Mouse (Mus musculus) thymus, adult 2 months (tissue): ENCODE results near the gene Soga1. TPM values are rescaled to one million over a fixed set of nuclear protein-coding genes. Genes with fewer than 3 reads are reported as not detected.

ENCODE experiments used
- DNase-seq: peaks from one replicate; pipeline ENCODE4 v3.0.0; 2021
- H3K27ac ChIP-seq: fragments of 200-500 bp; 2 replicates; pipeline ENCODE4 v1.5.1; 2012; ENCODE audit warnings: low read length, control low read depth; ENCODE audit not compliant: control insufficient read depth, insufficient read depth
- H3K27me3 ChIP-seq: fragments of 200-500 bp; 2 replicates; pipeline ENCODE4 v1.6.1; 2012; ENCODE audit warnings: mild to moderate bottlenecking, low read length, moderate library complexity, mixed read lengths; ENCODE audit not compliant: control insufficient read depth, insufficient read depth
- H3K36me3 ChIP-seq: fragments of 200-500 bp; 2 replicates; pipeline ENCODE4 v1.6.1; 2012; ENCODE audit warnings: mild to moderate bottlenecking, low read length, moderate library complexity; ENCODE audit not compliant: control insufficient read depth, insufficient read depth
- H3K4me1 ChIP-seq: fragments of 200-500 bp; replicated peaks from 2 replicates; pipeline ENCODE4 v1.6.1; 2012; ENCODE audit warnings: low read length; ENCODE audit not compliant: control insufficient read depth, insufficient read depth
- H3K4me3 ChIP-seq: fragments of 200-500 bp; 2 replicates; pipeline ENCODE4 v1.5.1; 2012; ENCODE audit warnings: mild to moderate bottlenecking, low read length, control low read depth, moderate library complexity; ENCODE audit not compliant: control insufficient read depth, insufficient read depth
- CTCF ChIP-seq: fragments of 200-500 bp; IDR thresholded peaks from 2 replicates; pipeline ENCODE4 v1.5.1; 2012; ENCODE audit warnings: mild to moderate bottlenecking, control low read depth, low read length, moderate library complexity, borderline replicate concordance; ENCODE audit not compliant: control insufficient read depth, poor library complexity, insufficient read depth; ENCODE audit errors: extremely low read depth
- POLR2A ChIP-seq: fragments of 200-500 bp; IDR thresholded peaks from 2 replicates; pipeline ENCODE4 v1.6.1; 2012; ENCODE audit warnings: mild to moderate bottlenecking, low read length, control low read depth, moderate library complexity; ENCODE audit not compliant: control insufficient read depth, poor library complexity, insufficient read depth; ENCODE audit errors: extremely low read depth
- WGBS: fragments of 180-500 bp; shearing (Covaris S2); methylation state at CpG from one replicate; pipeline ENCODE4 v1.1.7; 2018; 5-methylcytosine and 5-hydroxymethylcytosine counted together
- polyA plus RNA-seq: library from polyadenylated mRNA; depleted of rRNA; stranded (reverse); fragments of >200 nt; gene quantifications from 2 replicates; pipeline ENCODE4 v1.2.3, GENCODE M21; 2012

The Soga1 gene
- polyA plus RNA-seq, 1 experiment = 5.2 TPM

GRCm38 (mm10) chr2:157010634-157011310 lies 68.3 kb downstream of the Soga1 start:
- Histone ChIP-seq H3K27ac (no peak overlapping the region), H3K4me1 (peaks cover 19% of the 10 kb centered on the region), H3K36me3 (no peaks in the 10 kb centered on the region), H3K27me3 (no peaks in the 10 kb centered on the region), H3K4me3 (no peak overlapping the region)
- DNase-seq = no peak
- WGBS = 43% methylated on average over 11 of the region's 11 CpGs
- TF ChIP-seq POLR2A (no peak), CTCF (no peak)

DNA sequence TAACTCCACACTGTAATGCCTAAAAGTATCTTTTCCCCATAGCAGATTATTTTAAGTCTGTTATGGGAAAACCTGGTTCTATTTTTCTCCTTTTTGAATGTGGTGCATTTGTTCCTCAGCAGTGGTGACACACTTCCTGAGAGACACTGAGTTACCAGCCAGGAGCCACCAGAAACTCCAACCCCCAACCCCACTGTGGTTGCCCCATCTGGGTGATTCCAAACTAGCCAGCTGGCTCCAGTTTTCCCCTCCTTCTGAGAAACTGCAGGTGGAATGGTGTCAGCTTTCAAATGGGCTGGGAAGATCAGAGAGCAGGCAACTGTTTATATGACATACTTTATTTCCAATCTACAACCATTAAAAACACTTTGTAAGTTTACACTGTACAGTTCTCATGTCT lies 68.9 kb downstream of the Soga1 start:
- TF ChIP-seq CTCF = no peak
- no peak for TF ChIP-seq POLR2A
- H3K4me1 ChIP-seq = peaks cover 21% of the 10 kb centered on the region
- no peak overlapping the region for H3K27ac ChIP-seq
- H3K4me3 ChIP-seq = no peak overlapping the region
- no peaks in the 10 kb centered on the region for H3K27me3 ChIP-seq
- H3K36me3 ChIP-seq = peaks cover under 1% of the 10 kb centered on the region
- no peak for DNase-seq

- Histone ChIP-seq H3K36me3 (peaks cover 5% of the 10 kb centered on the region), H3K27ac (no peak overlapping the region), H3K27me3 (no peaks in the 10 kb centered on the region), H3K4me1 (peaks cover 21% of the 10 kb centered on the region), H3K4me3 (no peak overlapping the region)
- DNase-seq = no peak
- TF ChIP-seq CTCF = no peak
- TF ChIP-seq POLR2A = no peak
Observed at GRCm38 (mm10) chr2:157008509-157008908, 70.5 kb downstream of the Soga1 start.

GRCm38 (mm10) chr2:157007234-157007596 lies 71.8 kb downstream of the Soga1 start:
- Histone ChIP-seq H3K4me1 (peaks cover 21% of the 10 kb centered on the region), H3K27me3 (no peaks in the 10 kb centered on the region)

GRCm38 (mm10) chr2:157006511-157007233 lies 72.4 kb downstream of the Soga1 start, which contains the start of gene Dsn1:
Dsn1 (minus strand) TSS chr2:157007154.
- peak; percentile 87 for DNase-seq
- TF ChIP-seq POLR2A (peak; percentile 42; the same call in 1 of the 2 replicates), CTCF (no peak)
- WGBS = under 1% methylated on average over 56 of the region's 56 CpGs
- Histone ChIP-seq H3K27me3 (no peaks in the 10 kb centered on the region), H3K4me1 (peaks cover 21% of the 10 kb centered on the region), H3K36me3 (peaks cover 5% of the 10 kb centered on the region), H3K4me3 (peak within 1 kb of the TSS; percentile 82), H3K27ac (no peak within 1 kb of the TSS; the same call in 1 of the 2 replicates)

More at GRCm38 (mm10) chr2:157007234-157007596, 71.8 kb downstream of the Soga1 start:
- WGBS = 33% methylated on average over 5 of the region's 5 CpGs
- H3K36me3 ChIP-seq = peaks cover 5% of the 10 kb centered on the region
- DNase-seq = no peak
- TF ChIP-seq POLR2A (no peak), CTCF (no peak)
- H3K4me3 ChIP-seq = peak overlapping the region; percentile 82
- no peak overlapping the region; the same call in 1 of the 2 replicates for H3K27ac ChIP-seq

- Histone ChIP-seq H3K4me1 (peaks cover 11% of the 10 kb centered on the region), H3K4me3 (no peak overlapping the region), H3K36me3 (peaks cover 5% of the 10 kb centered on the region), H3K27me3 (no peaks in the 10 kb centered on the region), H3K27ac (no peak overlapping the region)
- DNase-seq = no peak
- 93% methylated on average over 4 of the region's 4 CpGs for WGBS
- TF ChIP-seq POLR2A = no peak
- no peak for TF ChIP-seq CTCF
Observed at GRCm38 (mm10) chr2:157002321-157002720, 76.7 kb downstream of the Soga1 start.

GRCm38 (mm10) chr2:156998263-156998662 lies 80.8 kb downstream of the Soga1 start:
- no peaks in the 10 kb centered on the region for H3K4me1 ChIP-seq
- H3K27ac ChIP-seq = no peak overlapping the region
- no peak overlapping the region for H3K4me3 ChIP-seq
- 98% methylated on average over 5 of the region's 5 CpGs for WGBS
- no peak for DNase-seq
- no peaks in the 10 kb centered on the region; the same call in none of the 2 replicates for H3K36me3 ChIP-seq
- TF ChIP-seq CTCF (no peak), POLR2A (no peak)
- no peaks in the 10 kb centered on the region for H3K27me3 ChIP-seq
